Mouse (Mus musculus) heart, adult 18-20 months (tissue): ENCODE results near the gene Cd200r4. TPM values are rescaled to one million over a fixed set of nuclear protein-coding genes. Genes with fewer than 3 reads are reported as not detected.
"Not testable (repeated sequence)": the region's sequence is repeated elsewhere in the genome, so short reads cannot be mapped to it uniquely, and the experiment has no call there.

Experiments used
- DNase-seq, 2 experiments: peaks; one replicate each; pipeline ENCODE4 v3.0.0; 2021 to 2022; ENCODE audit warnings: mixed read lengths in 1 of 2
- long read RNA-seq, 2 experiments: library from polyadenylated mRNA; stranded (forward); transcript quantifications; one replicate each; pipeline ENCODE4 v2.0.0; 2021
- total RNA-seq, 2 experiments: library from RNA; stranded (reverse); gene quantifications; 2 replicates each; pipeline ENCODE4 v1.2.3; 2021

Gene Cd200r4
- not detected for total RNA-seq
- long read RNA-seq, experiment 1, result 0 reads
- long read RNA-seq, experiment 2, result 0 reads

DNA sequence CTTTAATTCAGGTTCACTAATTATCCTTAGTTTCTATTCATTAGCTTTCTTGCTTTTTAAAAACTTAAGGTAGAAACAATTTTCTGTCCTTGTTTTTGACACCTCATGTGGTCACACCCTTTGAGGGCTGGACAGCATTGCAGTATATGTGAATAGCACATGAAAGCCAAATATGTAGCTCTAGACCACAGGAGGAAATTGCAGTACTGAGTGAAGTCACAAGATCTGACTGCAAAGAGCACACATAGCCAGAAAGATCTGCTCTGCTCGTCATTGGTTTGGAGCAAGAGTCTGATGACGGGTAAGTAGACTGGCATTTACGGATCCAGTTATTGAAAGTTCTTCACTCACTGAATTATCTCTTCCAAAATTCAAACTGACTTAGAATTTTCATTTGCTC, at the start of gene Cd200r4:
TSS of gene Cd200r4 (plus strand) at position 190 of the 400 bp plus-strand sequence.
- no peak for DNase-seq

DNA sequence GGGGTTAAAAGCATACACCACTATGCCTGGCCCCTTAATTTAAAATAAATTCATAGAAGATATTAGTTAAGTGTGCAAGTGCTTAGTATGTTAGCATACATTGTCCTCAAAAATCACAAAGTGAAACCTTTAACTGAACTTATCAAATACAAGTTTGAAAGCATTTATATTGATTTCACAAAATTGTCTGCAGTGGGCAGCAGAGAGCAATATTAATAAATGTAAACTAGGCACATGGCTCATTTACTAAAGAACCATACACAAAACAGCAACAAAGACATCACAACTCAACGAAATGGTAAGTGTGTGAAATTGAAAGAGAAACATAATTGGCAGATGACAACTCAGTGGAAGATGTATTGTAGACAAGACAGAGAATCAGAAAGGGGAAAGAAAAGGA, 49.7 kb upstream of the Cd200r4 start:
- DNase-seq, result no peak

DNA sequence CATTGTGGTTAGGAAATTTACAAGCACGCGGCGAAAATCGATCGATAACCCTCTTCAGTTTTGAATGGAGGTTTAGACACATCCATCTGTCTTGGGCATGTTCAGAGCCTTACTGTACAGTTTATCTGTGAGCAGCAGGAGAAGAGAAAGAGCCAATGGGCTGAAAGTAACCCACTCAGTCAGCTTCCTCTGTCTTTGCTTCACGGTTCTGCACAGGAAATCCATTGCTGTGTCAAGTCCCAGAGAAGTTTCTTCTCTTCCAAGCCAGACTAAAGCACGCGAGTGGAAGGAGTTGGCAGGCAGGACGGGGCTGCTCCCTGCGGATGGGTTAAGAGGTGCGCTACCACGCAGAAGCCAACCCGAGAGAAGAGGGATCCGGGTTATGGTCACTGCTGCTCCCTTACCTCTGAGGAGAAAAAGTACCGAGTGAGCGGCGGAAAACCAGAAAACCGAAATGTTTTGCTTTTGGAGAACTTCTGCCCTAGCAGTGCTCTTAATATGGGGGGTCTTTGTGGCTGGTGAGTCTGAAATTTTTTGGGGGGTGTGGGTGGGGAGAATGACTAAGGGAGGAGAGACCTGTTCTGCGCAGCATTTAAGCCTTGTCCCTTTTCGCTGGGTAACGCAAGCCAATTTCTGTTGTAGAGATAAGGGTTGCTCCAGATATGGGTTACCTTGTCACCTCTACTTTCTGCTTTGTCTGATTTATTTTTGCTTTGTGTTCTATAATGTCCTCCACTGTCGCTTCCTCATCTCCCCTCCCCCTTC, 45.8 kb upstream of the Cd200r4 start, which contains the start of gene Cd200r1:
TSS of gene Cd200r1 (plus strand) at position 182 of the 765 bp plus-strand sequence.
- DNase-seq, result peak in 1 of 2 experiments; percentile 36

DNA sequence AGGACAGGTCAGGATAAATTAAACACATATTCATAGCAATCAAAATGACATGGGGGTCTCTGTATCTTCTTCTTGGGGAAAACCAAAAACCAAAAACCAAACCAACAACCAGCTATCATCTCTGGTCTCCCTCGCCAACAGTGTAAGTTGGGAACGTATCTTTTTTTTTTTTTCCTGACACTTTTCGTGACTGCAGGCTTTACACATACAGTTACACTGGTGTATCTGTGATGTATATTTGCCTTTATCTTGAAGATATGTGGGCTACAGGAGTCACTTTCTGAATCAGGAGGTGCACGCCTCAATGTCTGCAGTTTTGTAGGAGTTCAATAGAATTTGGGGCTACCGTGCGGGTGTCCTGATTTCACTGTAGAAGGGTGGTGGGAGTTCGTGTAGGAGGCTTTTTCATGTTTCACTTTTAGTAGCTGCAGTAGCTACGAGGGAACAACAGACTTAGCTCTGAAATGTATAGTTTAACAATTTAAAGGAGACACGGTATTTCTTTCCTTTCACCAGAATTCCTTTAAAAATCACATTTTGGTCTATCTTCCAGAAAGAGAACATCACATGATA, 45.1 kb upstream of the Cd200r4 start:
- DNase-seq, result no peak

DNA sequence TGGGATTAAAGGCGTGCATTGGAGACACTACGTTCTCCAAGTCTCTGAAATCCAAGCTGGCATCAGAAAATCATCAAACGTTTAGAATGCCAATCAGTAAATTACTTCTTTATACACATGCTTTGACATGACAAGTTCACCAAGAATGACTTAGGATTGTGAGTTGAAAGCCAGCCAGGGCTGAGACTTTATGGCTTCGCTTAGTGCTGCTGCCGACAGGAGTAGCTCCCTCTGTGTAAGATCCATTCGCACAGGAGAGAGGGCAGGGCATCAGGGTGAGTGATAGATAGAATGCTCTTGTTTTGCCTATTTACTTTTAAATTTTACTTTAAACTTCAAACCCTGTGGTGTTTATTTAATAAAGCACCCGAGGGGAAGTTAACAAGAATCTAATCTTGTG, 44.0 kb upstream of the Cd200r4 start:
- DNase-seq, result no peak

DNA sequence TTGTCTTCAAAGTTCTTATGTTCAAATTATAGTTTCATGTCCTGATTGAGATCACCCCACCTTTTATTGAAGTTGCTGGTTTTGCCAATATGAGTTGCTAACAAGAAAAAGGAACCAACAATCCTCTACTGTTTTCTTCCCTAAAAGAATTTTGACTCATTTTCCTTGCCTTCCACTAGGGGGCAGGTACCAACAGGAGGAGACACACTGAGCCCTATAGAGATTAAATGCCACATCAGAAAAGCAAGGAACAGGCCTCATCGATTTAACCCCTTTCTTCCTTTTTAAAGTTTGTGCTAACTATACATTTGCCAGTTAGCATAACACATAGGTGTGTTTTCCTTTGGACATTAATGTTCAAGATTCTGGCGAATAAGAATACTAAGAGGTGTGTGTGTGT, 43.6 kb upstream of the Cd200r4 start:
- DNase-seq, result peak; percentile 23 to 47

DNA sequence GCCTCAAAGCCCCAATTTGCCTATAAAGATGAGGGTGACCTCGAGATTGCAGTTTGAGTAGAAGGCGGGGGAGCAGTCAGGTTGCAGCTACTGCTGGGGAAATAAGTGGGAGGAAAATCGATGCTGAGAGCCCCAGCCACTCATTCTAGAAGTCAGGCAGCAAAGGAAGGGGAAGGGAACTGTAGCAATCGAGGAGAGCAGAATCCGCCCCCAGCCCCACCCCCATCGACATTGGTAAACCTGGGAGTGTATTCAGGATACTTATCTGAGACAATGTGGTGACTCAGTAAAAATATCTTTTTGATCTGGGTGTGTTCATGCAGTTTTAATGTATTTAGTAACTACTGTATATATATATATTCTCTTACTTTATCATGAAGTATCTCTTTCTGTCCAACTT, 39.0 kb upstream of the Cd200r4 start:
- no peak for DNase-seq

DNA sequence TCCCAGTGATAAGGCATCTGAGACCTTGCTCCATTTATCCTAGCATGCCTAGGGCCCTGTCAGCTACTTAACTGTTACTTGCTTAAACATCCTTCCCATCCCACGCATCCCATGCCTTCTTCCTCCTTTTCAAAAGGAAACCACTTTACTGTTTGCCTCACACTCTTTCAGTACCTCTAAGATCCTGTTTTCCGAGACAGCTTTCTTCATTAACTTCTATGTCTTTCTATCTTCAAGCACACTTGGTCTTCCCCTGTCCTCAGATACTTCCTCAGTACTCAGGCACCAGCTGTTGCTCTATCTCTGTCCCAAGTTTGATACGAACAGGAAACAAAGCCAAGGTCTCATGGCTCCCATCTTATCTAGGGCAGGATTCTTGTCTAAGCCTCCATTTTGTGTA, 37.9 kb upstream of the Cd200r4 start:
- no peak for DNase-seq

DNA sequence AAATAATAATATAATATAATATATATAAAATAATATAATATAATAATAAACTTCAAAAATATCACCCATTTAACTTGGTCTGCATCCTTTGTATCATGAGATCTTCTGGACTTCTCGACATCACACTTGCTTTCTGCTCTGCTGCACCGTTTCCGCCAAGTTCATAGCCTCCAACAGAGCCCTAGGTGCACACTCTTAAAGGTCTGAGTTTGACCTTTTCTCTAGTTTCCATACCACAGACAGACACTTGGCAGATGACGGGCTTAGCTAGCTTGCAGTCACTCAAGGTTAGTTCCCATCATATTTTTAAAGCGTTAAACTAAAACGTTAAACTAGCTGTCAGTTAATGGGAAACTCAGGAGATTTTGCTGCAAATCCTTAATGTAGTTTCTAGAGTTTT, 37.3 kb upstream of the Cd200r4 start:
- no peak for DNase-seq

DNA sequence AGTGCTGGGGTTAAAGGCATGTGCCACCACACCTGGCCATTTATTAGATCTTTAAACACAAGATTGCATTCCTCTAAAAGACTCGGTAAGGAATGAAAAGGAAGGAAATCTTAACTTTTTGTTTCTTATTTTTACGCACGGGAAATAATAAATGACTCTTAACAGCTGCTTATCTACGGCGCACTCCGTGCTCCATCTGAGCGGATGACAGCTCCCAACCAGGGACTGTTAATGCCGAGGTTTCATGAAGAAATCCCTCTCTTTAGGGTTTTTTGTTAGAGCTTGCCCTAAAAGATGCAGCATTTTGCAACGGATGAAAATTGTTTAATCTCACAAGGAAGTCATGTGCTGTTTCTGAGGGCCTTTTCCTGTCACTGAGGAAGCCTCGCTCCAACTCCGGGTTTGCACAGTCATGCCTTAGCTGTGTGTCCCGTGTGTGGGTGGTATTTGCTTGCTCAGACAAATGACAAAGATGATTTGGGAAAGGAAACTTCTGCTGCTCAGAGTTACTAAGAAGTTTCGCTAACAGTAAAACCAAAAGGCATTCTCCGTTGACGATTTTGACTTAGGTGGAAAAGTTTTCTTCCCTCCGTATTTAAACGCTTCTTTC, 32.9 kb upstream of the Cd200r4 start:
- DNase-seq, result peak; percentile 48 to 70

DNA sequence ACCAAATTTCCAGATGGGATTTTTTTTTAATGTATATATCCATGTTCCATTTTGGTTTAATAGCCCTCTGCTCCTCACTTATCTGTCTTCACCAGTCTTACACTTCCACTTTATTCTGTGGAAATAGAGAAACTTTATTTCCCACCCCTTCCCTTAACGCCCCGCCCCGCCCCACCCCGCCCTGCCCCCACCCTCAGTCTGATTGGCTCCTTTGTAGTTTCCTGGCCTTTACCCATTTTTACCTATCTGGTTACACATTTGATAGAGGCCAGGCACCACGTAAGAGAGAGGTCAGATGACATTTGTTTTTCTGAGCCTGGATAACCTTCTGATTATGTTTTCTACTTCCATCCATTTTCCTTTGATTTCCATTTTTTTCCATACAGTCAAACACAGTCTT, 32.0 kb upstream of the Cd200r4 start:
- DNase-seq, result no peak

DNA sequence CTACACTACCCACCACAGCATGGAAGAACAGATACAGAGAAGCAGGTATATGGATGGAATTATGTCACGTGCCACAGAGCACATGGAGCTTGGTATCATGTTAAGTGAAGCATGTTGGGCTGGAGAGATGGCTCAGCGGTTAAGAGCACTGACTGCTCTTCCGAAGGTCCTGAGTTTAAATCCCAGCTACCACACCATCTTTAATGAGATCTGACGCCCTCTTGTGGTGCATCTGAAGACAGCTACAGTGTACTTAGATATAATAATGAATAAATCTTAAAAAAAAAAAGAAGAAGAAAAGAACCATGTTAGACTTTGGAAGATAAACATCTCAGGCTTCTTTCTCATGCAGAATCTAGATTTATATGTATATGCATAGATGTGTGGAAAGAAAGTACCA, 30.8 kb upstream of the Cd200r4 start:
- DNase-seq, result no peak

DNA sequence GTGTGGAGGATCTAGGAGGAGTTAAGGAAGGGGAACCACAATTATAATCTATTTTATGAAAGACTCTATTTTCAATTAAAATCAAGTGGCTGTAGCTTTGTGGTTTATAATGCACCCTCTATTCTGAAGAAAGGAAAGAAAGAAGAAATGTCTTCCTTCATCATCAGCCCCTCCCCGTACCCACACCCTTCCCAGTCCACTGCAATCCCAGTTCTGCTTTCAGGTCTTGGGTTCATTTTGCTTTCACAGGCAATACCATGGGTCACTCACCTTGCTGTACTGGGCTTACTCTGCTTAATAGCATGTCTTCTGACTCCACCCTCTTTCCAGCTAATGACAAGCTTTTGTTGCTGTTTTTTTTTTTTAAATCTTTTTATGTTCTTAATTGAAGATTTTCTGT, 24.6 kb upstream of the Cd200r4 start:
- no peak for DNase-seq

DNA sequence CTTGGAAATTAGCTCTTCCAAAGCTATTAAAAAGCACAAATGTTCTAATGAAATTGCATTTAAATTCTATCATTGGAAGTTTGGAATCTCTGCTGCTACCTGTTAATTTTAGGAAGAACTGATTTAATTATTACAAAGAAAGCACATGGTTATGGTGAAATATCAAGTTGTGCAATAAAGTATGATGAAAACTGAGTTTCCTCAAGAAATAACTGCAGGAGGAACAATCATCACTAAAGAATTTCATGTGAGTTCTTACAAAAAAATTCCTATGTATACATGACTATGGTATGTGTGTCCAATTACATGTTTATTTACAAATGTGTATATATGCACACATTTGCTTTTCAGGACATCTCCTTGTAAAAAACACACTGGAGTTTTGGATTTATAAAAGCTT, 17.1 kb upstream of the Cd200r4 start:
- DNase-seq, result no peak

DNA sequence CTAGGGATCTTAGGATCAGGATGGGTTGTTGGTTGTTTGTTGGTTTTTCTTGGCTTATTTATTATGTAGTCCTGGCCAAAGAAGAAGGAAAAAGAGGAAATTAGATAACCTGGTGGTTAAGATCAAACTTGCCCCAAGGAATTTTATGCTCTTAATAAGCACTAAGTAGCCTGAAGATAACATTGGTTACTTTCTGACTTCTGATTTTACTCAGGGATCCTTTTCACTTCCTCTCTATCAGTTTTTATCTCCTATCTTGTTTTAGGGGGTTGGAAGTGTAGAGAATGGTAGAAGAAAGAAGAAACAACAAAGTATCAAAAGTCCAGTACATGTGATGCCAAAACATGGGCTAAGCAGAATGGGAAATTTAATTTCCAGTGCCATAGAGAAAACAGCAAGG, 5.6 kb upstream of the Cd200r4 start:
- no peak for DNase-seq

DNA sequence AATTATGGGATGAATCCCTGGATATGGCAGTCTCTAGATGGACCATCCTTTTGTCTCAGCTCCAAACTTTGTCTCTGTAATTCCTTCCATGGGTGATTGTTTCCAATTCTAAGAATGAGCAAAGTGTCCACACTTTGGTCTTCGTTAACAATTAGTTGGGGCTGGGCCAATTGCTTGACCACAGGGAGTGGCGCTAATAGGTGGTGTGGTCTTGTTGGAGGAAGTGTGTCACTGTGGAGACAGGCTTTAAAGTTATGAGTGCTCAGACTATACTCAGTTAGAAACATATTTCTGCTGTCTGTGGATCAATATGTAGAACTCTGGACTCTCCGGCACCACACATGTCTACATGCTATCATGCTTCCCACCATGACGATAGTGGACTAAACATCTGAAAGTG, 1.3 kb upstream of the Cd200r4 start:
- DNase-seq, result not testable (repeated sequence)

DNA sequence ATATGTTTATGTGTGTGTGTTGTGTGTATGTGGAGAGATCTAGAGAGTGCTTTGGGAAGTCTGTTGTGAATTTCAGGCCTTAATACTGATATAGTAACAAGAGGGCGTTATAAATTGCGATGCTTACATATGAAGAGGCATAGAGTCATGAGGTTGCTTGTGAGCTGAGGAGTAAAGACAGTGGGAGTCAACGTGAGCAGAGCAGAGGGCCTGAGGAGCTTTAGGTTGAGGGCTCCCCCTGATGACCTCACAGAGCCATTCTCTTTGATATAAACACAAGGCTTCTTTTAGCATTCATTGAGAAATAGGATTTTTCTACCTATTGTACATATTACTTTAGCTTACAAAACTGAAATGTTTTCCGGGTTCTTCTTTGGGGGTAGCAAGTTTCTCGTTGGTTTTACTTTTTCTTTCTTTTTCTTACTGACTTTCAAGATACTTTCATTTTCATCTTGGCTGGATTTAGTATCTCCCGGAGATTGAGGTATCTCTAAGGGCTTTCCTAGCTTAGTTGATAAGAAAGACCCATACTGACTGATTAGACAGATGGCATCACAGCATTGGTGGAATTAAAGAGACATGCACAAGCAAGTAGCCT, 1.0 kb downstream of the Cd200r4 start:
- DNase-seq, result no peak

DNA sequence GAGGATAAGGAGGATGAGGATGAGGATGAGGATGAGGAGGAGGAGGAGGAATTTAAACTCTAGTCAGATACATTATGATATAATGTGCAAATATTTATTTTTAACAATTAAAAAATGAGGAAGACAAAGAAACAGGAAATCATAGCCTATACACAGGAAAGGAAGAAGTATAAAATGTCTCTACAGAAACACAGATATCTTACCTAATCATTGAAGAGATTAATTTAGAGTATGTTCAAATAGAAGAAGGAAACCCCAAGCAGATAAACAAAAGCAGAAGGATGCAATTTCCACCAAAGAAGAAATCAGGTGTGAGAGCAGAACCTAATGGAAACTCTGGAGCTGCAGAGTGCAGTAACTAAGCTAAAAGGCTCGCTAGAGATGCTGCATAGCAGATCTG, 6.5 kb downstream of the Cd200r4 start:
- no peak for DNase-seq

DNA sequence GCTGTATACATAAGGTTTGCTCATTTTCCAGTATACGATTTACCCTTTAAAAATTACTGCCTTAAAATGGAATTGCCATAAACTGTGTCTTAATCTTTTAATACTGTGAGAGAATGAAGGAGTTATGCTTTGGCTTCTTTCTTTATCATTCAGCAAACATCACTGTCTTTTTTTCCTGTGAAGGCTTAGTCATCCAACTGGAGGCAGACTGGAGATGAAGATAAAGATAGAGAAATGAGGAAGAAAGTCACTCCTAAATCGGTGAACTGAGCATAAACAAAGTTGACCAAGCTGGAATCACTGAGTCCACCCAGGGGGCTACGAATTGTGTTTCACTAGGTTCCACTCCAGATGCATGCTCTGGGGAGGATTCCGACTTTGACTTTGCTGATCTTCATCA, 9.0 kb downstream of the Cd200r4 start:
- no peak for DNase-seq

DNA sequence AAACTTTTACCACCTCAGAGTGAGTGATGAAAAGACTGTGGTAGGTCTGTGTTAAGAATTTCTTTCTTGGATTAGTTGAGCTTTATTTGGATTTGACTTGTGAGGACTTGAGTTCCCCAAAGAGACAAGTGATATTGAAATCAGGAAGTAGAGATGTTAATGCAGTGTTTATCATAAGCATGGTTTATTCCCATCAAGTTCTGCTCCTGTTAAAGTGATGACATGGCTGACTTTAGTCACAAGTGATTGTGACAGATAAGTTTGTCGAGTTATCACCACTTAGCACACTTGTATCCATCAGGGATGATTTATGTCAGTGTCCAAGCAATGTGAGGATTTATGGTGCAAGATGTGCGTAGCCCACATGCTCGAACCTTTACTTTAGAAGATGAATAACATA, 20.8 kb downstream of the Cd200r4 start:
- no peak for DNase-seq

DNA sequence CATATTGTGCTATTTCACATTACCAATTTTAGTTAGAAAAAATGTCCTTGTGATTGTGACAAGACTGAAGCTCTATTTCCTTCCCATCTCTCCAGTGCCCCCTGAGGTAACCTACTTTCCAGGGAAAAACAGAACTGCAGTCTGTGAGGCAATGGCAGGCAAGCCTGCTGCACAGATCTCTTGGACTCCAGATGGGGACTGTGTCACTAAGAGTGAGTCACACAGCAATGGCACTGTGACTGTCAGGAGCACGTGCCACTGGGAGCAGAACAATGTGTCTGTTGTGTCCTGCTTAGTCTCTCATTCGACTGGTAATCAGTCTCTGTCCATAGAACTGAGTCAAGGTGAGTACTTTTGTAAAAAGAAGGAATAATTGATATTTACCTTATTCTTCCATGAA, 21.7 kb downstream of the Cd200r4 start:
- DNase-seq, result not testable (repeated sequence)

DNA sequence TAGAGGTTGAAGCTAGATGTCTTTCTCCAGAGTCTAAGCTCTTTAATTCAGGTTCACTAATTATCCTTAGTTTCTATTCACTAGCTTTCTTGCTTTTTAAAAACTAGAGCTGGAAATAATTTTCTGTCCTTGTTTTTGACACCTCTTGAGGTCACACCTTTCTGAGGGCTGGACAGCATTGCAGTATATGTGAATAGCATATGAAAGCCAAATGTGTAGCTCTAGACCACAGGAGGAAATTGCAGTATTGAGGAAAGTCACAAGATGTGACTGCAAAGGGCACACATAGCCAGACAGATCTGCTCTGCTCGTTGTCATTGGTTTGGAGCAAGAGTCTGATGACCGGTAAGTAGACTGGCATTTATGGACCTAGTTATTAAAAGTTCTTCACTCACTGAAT, 55.3 kb downstream of the Cd200r4 start, which contains the start of gene Cd200r2:
TSS of gene Cd200r2 (plus strand) at position 301 of the 400 bp plus-strand sequence.
- no peak for DNase-seq

DNA sequence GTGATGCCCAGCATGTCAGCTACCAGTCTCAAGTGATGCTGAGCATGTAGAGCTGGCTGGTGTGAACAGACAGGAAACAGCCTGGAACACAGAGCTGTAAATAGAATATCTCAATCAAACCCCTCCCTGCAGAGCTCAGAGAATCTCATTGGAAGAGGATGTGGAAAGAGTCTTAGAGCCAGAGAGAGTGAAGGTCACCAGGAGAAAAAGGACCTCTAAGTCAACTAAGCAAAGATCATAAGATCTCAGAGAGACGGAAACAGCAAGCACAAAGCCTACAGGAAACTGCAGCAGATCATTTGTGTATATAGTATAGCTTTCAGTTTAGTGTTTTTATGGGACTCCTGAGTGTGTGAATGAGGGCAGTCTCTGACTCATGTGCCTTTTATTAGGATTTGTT, 63.6 kb downstream of the Cd200r4 start:
- no peak for DNase-seq
